Mouse (Mus musculus): ENCODE data around the gene Cytip. TPM values are rescaled to one million over a fixed set of nuclear protein-coding genes. Genes with fewer than 3 reads are reported as not detected.

Cytip gene
- polyA plus RNA-seq (2014; fragmentation: Illumina TruSeq; extraction: RNeasy Lipid Tissue Mini Kit (QIAGEN cat#74804); ENCODE audit: low read depth, low replicate concordance): 4.6 TPM

GRCm38 (mm10) chr2:58195346-58195745, at the start of gene Cytip:
TSS of gene Cytip (minus strand) at chr2:58195532.

Other genes with a start within 250 kb of the Cytip start
- gene Galnt5, start 197.6 kb downstream of the Cytip start, polyA plus RNA-seq (2014; fragmentation: Illumina TruSeq; extraction: RNeasy Lipid Tissue Mini Kit (QIAGEN cat#74804); ENCODE audit: low read depth, low replicate concordance): 0.15 TPM
- gene Ermn, start 142.7 kb downstream of the Cytip start, polyA plus RNA-seq (2014; fragmentation: Illumina TruSeq; extraction: RNeasy Lipid Tissue Mini Kit (QIAGEN cat#74804); ENCODE audit: low read depth, low replicate concordance): not detected
- 22.1 TPM for gene Acvr1c, start 162.4 kb upstream of the Cytip start, polyA plus RNA-seq (2014; fragmentation: Illumina TruSeq; extraction: RNeasy Lipid Tissue Mini Kit (QIAGEN cat#74804); ENCODE audit: low read depth, low replicate concordance)

Measured in adipose tissue, adult 10 weeks (tissue).